Mouse (Mus musculus) MN1 (cell line): ENCODE measurements around the gene Zfp872.
"Not testable (repeated sequence)": the region's sequence is repeated elsewhere in the genome, so short reads cannot be mapped to it uniquely, and the experiment has no call there.

ENCODE experiments used
- DNase-seq: peaks from one replicate; pipeline ENCODE4 v3.0.0-alpha.2; 2016; ENCODE audit warnings: low spot score

Gene Zfp872

GRCm38 (mm10) chr9:22188025-22188611 lies at the start of gene Zfp872:
Gene Zfp872, plus strand, starts transcription at chr9:22188090.
- DNase-seq = no peak

DNA sequence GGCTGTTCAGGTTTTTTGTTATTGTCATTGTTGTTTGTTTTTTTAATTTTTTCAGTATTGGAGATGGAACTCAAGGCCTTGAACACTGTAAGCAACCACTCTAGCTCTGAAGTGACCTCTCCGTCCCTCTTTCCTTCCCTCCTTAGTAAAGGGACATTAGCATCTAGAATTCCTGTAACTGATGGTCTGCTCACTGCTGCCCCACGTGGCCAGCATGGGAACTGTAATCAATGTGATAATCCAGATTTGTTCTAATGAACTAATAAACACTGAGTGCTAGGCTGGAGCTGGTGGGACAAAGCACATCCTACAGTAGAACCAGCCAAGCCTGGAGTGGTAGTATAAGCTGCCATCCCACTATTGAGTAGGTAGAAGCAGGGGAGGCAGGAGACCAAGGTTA lies 49.4 kb upstream of the Zfp872 start:
- no peak for DNase-seq

DNA sequence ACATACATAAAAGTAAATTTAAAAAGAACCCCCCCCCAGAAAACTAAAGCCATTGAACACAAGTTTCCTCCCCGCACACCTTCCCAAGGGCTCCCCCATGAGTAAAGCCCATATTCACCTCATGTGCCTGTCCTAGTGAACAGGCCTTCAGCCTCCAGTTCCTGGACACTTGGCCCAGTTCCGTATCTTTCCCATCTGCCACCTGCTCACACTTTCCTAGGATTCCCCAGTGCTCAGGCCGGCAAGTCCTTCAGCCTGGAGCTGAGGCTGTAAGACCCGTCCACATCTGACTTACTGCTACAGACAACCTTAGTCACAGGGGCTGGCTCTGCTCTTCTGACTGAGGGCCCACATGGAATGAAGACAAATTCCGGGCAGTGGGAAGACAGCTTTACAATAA lies 48.1 kb upstream of the Zfp872 start:
- DNase-seq = no peak

- DNase-seq = peak; percentile 70
Observed at GRCm38 (mm10) chr9:22143108-22144037, 44.5 kb upstream of the Zfp872 start.

DNA sequence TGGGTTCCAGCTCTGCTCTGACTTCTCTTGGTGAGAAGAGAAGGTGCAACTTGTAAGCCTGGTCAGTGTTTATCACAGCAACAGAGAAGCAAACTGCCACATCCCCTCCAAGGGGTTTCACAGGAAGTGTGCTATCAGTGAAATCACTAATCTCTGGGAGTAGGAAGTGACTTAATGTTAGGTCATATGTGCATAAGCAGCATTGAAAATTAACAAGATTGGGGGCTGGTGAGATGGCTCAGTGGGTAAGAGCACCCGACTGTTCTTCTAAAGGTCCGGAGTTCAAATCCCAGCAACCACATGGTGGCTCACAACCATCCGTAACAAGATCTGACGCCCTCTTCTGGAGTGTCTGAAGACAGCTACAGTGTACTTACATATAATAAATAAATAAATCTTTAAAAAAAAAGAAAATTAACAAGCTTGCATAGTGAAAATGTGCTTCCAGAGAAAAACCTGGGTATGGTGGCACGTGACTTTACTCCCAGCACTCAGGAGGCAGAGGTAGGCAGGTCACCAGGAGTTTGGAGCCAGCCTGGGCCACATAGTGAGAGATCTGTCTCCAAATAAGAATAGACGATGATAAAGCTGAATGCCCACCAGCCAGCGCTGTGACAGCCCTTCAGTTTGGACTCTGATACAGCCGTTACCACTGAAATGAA lies 43.5 kb upstream of the Zfp872 start:
- DNase-seq = no peak

DNA sequence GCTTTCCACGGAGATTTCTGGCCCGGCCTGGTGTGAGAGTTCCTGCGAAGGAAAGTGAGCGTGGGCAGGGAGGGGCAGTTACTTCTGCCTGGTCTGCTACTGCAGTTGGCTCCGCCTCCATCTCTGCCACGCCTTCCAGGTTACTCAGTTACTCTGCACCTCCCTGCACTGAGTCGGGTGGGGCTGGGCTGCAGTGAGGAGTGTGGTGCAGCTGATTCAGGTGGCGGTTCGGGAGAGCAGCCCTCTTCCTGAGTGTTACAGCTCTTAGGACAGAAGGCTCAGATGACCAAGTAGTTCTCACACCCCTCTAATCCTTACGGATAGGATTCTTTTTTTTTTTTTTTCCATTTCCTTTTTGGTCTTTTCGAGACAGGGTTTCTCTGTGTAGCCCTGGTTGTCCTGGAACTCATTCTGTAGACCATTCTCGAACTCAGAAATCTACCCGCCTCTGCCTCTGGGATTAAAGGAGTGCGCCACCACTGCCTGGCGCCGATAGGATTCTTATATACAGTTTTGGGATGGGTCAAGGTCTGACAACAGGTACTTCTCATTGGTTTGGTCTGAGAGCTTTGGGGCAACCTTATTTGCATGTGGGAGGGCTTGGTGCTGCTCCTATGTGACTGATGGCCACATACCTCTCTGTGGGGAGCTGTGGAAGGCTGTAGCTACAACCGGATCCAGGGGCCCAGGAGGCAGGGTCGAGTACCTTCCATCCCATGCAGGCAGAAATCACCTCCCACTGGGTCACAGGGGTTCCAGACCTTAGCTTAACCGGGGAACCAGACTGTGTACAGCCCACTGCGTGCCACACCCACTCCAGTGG lies 38.3 kb upstream of the Zfp872 start:
- DNase-seq = no peak

- DNase-seq = not testable (repeated sequence)
Observed at GRCm38 (mm10) chr9:22150249-22150693, 37.6 kb upstream of the Zfp872 start.

- DNase-seq = no peak
Observed at GRCm38 (mm10) chr9:22150946-22151345, 36.9 kb upstream of the Zfp872 start.

DNA sequence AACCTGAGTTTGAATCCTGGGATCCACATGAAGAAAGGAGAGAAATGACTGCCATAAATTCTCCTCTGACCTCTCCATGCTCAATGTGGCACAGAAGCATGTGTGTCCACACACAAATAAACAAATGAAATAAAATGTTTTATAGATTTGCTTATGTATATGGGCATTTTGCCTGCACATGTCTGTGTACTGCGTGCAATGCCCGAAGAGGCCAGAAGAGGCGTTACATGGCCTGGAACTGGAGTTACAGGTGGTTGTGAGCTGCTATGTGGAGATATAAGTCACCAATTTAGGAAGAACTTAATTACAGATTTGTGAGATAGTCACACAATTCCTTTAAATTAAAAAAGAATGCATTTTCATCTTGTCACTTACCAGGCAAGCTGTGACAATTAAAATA lies 34.1 kb upstream of the Zfp872 start:
- DNase-seq = no peak

- DNase-seq = peak; percentile 68
Observed at GRCm38 (mm10) chr9:22155614-22156013, 32.3 kb upstream of the Zfp872 start.

DNA sequence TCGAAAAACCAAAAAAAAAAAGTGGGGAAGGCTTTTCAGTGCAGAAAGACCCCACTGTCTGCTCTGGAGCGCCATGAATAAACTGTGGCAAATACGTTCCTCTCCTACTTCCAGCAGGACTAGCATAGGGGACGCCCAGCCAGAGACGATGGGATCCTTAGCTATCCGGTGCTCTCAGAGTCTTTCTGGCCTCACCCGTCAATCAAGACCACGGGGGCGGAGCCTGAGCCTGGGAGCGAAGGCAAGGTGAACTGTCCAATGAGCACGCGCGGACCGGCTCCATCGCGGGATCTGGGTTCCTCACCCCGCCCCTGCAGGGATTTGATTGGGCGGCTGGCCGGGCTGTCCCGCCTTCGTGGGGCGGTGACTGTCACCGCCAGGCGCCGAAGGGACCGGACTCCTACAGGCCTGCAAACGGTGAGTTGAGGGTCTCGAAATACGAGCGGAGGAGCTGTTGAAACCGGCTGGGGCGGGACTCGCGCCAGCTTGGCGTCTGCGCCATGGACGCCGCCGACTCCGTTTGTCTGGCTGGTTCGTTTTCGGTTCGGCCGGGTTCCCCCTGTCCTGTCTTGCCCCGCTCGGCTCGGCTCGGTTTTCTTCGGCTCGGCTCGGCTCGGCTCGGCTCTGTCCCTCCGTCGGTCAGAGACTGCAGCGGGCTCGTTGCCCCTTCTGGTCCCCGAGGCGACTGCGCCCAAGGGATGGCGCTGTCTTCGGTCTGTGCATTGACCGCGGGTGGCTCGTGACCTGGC lies 31.2 kb upstream of the Zfp872 start, which contains the start of gene Pigyl:
TSS of gene Pigyl (plus strand) at position 350 of the 749 bp plus-strand sequence.
- peak; percentile 95 for DNase-seq

- no peak for DNase-seq
Observed at GRCm38 (mm10) chr9:22157516-22158265, 30.2 kb upstream of the Zfp872 start.

GRCm38 (mm10) chr9:22161299-22161698 lies 26.6 kb upstream of the Zfp872 start:
- DNase-seq = no peak

- no peak for DNase-seq
Observed at GRCm38 (mm10) chr9:22162305-22162704, 25.6 kb upstream of the Zfp872 start.

DNA sequence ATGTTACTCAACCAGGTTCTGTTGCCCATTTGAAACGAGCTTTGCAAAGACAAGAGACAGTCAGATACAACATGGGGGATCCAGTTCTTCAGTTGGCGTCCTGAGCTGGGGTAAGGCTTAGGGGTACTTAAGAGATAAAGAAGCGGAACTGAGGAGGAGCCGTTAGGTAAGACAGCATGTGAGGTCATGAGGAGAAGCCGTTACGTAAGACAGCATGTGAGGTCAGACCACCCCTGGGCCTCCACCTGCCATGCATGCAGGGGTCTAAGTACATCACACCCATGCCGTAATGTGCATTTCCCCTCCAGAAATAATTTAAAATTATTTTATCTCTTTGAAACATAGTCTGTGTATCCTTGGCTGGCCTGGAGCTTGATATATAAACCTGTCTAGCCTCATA lies 25.0 kb upstream of the Zfp872 start:
- DNase-seq = no peak

DNA sequence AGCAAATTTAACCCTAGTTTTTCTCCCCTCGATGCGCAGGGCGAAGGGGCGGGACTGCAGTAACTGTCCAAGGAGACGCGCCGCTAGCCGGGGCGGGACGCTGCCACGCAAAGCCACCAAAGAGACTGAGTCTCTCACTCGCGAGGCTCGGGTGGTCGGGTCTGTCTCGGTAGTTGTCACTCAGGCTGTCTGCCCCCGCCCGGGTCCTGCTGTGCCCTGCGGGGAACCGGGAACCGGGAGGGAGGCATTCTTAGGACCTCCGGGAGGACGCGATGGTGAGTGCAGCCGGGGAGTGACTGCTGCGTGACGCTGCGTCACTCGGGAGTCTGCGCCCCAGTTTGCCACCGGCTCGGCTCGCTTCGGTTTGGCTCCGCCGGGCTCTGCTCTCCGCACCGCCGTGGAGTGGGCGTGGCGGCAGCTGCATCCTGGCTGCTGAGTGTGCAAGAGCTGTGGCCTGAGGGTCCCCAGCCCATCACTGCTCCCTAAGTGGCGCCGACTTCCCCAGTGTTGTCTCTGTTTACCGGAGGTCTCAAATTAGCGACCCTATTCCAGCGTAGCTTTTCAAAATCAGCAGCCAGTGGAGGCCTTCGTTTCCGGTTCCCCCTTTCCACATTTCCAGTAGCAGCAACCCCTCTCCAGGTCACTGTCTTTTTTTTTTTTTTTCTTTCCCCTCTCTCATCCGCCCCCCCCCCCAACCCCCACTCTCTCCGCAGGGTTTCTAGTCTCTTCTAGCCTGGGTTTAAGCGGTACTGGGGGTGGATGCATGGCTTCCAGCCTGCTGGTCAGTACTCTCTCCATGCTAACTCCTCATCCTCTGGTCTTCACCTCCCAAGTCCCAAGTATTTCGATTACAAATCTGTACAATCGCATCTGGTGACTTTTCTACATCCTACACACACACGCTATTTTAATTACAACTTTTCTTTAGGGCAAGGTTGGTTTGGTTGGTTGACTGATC lies 22.9 kb upstream of the Zfp872 start:
- peak; percentile 43 for DNase-seq

DNA sequence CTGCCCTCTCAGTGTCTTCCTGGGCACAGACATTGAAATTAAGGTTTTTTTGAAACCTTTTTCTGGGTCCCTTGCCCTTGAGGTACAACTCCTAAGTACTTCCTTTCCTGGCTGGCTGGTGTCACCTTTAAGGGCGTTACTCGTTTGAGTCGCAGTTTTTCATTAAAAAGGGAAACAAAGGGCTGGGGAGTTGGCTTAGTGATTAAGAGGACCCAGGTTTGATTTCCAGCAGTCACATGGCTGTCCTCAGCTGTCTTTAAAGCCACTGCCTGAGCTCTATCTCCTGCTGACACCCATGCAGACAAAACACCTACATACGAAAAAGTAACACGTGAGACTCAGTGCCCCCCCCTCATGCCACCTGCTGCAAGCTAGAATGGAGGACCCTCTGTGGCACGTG lies 21.9 kb upstream of the Zfp872 start:
- DNase-seq = no peak

- no peak for DNase-seq
Observed at GRCm38 (mm10) chr9:22166686-22167085, 21.2 kb upstream of the Zfp872 start.

DNA sequence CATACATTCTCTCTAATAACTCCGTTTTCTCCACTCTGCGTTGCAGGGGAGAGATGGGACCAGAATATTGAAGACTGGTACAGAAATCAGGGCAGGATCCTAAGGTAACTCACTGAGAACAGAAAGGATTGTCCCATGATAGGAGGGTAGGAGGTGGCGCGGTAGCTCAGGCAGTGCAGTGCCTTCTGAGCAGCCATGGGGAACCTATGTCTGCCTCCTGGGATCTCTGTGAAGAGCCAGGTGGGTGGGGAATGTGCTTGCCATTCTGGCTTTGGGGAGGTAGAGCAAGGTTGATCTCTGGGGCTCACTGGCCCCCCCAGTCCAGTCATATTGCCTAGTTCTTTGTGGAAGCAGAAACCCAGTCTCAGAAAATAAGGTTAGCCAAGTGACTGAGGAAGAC lies 20.1 kb upstream of the Zfp872 start:
- DNase-seq = no peak
